Mouse (Mus musculus) cerebellum, adult 2 months (tissue): ENCODE measurements around the gene Tanc1.

Experiments
- CTCF ChIP-seq: fragments of 200-500 bp; IDR thresholded peaks from 2 replicates; pipeline ENCODE4 v1.5.1; 2011; ENCODE audit warnings: low read depth, mild to moderate bottlenecking, control low read depth, low read length, moderate library complexity, borderline replicate concordance; ENCODE audit not compliant: insufficient read depth
- POLR2A ChIP-seq: fragments of 200-500 bp; IDR thresholded peaks from 2 replicates; pipeline ENCODE4 v1.6.1; 2011; ENCODE audit warnings: low read length, control low read depth, borderline replicate concordance; ENCODE audit not compliant: insufficient read depth

DNA sequence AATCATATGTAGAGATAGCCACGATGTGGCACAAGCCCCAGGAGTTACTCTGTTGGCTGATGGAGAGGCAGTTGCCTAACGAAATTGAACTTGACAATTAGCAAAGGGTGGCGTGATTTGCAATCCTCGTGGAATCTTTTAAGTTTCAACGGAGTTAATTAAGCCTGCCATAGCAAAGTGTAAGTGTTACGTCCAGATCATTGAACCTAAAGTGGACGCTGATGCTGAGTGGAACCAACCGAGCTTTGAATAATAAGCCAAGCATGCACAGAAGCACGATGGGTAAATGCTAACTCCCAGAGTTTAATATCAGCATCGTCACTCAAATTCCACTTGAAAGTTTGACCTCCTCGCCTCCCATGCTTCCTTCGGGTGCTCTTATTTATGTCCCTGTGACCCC, 149.3 kb downstream of the Tanc1 start:
- TF ChIP-seq POLR2A (no peak), CTCF (no peak)
